Mouse (Mus musculus) hindbrain, embryonic 16.5 days (tissue): ENCODE measurements around the gene Ugt1a5. TPM values are rescaled to one million over a fixed set of nuclear protein-coding genes. Genes with fewer than 3 reads are reported as not detected.

ENCODE experiments used
- ATAC-seq: fragments of 200-750 bp; cut with Nextera tagmentation; 2 replicates; pipeline ENCODE4 v1.8.0; 2017; ENCODE audit warnings: moderate TSS enrichment, moderate library complexity
- H3K27ac ChIP-seq: fragments of 300-500 bp; sonication (generic); 2 replicates; pipeline ENCODE4 v1.5.1; 2014; ENCODE audit warnings: low read depth, mild to moderate bottlenecking, control low read depth, low read length, moderate library complexity
- H3K27me3 ChIP-seq: fragments of 300-500 bp; sonication (generic); replicated peaks from 2 replicates; pipeline ENCODE4 v1.6.1; 2014; ENCODE audit warnings: low read length; ENCODE audit not compliant: control insufficient read depth, insufficient read depth
- H3K36me3 ChIP-seq: fragments of 300-500 bp; sonication (generic); 2 replicates; pipeline ENCODE4 v1.6.1; 2014; ENCODE audit warnings: mild to moderate bottlenecking, low read length, moderate library complexity, mixed read lengths; ENCODE audit not compliant: control insufficient read depth, insufficient read depth
- H3K4me1 ChIP-seq: fragments of 300-500 bp; sonication (generic); 2 replicates; pipeline ENCODE4 v1.6.1; 2014; ENCODE audit warnings: low read depth, low read length; ENCODE audit not compliant: control insufficient read depth, insufficient read depth
- H3K4me2 ChIP-seq: fragments of 300-500 bp; sonication (generic); 2 replicates; pipeline ENCODE4 v1.6.1; 2014; ENCODE audit warnings: mild to moderate bottlenecking, low read length, control low read depth, moderate library complexity
- H3K4me3 ChIP-seq: fragments of 300-500 bp; sonication (generic); 2 replicates; pipeline ENCODE4 v1.5.1; 2014; ENCODE audit warnings: mild to moderate bottlenecking, low read length, control low read depth, moderate library complexity
- H3K9ac ChIP-seq: fragments of 300-500 bp; sonication (generic); 2 replicates; pipeline ENCODE4 v1.6.1; 2014; ENCODE audit warnings: low read depth, mild to moderate bottlenecking, control low read depth, low read length, moderate library complexity
- H3K9me3 ChIP-seq: fragments of 300-500 bp; sonication (generic); 2 replicates; pipeline ENCODE4 v1.6.1; 2014; ENCODE audit warnings: mild to moderate bottlenecking, low read length, moderate library complexity; ENCODE audit not compliant: control insufficient read depth
- WGBS: fragments of 180-500 bp; shearing (Covaris S2); extraction: QIAGEN DNeasy Blood & Tissue Kit; methylation state at CpG from one replicate; pipeline ENCODE4 v1.1.7; 2014; 5-methylcytosine and 5-hydroxymethylcytosine counted together
- polyA plus RNA-seq: library from polyadenylated mRNA; unstranded; fragments of >200 nt; fragmentation: Nextera tagmentation; extraction: Ambion mirVana; gene quantifications from 2 replicates; pipeline ENCODE4 v1.2.1, GENCODE M21; 2015

The Ugt1a5 gene
- polyA plus RNA-seq, 1 experiment from 2014 or later, result not detected

DNA sequence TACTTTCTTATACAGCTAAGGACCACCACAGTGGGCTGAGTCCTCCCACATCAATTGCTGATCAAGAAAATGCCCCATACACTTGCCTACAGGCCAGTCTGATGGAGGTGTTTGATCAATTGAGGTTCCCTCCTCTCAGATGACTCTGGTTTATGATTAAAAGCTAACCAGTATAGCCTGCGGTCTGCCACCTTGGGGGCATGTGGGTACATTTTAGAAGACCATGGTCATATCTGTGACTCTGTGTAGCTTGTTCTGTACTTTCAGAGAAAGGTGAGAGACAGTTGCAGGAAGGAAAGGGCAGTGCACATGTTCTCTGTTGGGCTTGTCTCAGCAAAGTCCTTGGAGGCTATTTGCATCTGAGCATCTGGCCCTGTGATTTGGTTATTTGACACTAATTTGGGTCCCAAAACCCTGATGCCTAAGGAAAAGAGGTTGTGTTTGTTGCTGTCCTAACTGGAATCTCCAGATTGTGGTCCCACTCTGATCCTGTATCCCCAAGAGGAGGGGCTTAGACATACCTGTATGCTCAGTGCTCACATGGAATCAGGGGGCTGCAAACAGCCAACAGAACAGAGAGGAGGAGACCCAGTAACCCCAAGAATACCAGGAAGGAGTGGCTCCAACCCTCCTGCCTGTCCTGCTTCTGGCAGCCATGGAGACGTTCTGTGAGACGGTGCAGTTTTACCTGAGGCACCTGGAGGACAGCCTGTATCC lies 67.0 kb downstream of the Ugt1a5 start:
- Histone ChIP-seq H3K4me1 (no peaks in the 10 kb centered on the region), H3K4me3 (no peak overlapping the region), H3K36me3 (no peaks in the 10 kb centered on the region), H3K9ac (no peak overlapping the region), H3K9me3 (peaks cover 97% of the 10 kb centered on the region), H3K27ac (no peak overlapping the region), H3K27me3 (no peaks in the 10 kb centered on the region), H3K4me2 (no peak overlapping the region)
- WGBS, result 53% methylated on average over 3 of the region's 3 CpGs
- no peak for ATAC-seq

- Histone ChIP-seq H3K4me1 (no peaks in the 10 kb centered on the region), H3K27ac (no peak overlapping the region), H3K9ac (no peak overlapping the region), H3K4me2 (no peak overlapping the region), H3K27me3 (no peaks in the 10 kb centered on the region), H3K9me3 (peaks cover 97% of the 10 kb centered on the region), H3K4me3 (no peak overlapping the region), H3K36me3 (no peaks in the 10 kb centered on the region)
- no peak for ATAC-seq
- WGBS, result 70% methylated on average over 14 of the region's 14 CpGs
Observed at GRCm38 (mm10) chr1:88233421-88234247, 67.8 kb downstream of the Ugt1a5 start.

GRCm38 (mm10) chr1:88234248-88234610 lies 68.4 kb downstream of the Ugt1a5 start:
- ATAC-seq, result no peak
- 65% methylated on average over 4 of the region's 4 CpGs for WGBS

DNA sequence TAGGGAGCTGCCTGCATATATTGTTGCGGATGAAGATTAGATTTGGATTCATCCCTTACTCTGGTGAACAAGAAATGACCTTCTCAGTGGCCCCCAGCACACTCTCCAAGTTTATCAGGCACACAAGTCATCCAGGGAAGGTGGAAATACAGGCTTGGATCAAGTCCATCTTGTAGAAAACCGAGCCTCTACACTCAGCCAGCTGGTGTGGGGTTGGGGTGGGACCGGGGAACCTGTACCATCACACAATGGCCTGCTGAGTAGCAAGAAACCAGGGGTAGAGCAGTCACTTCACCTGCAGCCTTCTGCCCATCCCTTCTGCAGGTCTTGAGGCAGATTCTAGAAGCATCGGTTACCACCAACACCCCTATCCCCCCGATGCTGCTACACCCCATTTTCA lies 68.8 kb downstream of the Ugt1a5 start:
- ATAC-seq, result no peak
- WGBS, result 42% methylated on average over 5 of the region's 5 CpGs
- H3K4me3 ChIP-seq, result no peak overlapping the region

More at GRCm38 (mm10) chr1:88234248-88234610, 68.4 kb downstream of the Ugt1a5 start:
- no peak overlapping the region for H3K27ac ChIP-seq
- H3K4me1 ChIP-seq, result no peaks in the 10 kb centered on the region
- H3K4me3 ChIP-seq, result no peak overlapping the region
- no peaks in the 10 kb centered on the region for H3K36me3 ChIP-seq
- H3K4me2 ChIP-seq, result no peak overlapping the region
- H3K9ac ChIP-seq, result no peak overlapping the region
- H3K27me3 ChIP-seq, result no peaks in the 10 kb centered on the region
- H3K9me3 ChIP-seq, result peaks cover 97% of the 10 kb centered on the region

DNA sequence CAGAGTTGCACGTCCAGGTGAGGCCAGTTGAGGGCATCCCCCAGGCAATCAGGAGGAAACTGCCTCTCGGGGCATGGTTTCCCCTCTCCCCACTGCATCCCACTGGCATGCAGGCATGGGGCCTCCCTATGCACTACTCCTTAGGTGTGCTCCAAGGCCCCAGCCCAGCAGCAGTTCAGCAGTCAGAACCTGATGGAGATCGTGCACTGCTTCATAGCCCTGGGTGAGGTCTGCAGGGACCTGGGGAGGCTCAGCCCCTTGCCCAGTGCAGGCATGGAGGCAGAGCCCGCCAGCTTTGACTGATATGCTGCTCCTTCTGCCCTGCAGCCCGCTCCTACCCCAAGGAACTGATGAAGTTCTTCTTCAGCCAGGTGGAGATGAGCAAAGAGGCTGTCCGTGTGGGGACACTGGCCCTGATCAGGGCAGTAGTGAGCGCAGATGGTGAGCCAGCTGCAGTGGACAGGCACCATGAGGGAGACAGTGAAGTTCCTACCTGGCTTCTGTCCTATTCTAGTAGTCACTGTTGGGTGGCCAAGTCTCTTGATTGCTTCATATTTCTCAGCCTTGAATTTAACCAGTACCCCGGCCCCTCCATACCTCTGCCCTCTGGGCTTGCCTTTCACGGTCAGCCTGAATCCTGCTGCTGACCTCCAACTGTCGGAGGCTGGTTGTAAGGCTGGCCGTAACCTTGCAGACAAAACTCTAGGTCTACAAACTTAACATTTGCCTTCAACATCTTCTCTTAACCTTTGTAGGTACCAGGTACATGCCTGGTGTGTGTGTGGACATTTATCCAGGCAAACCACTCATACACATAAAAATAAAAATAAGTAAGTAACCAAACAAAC lies 69.5 kb downstream of the Ugt1a5 start:
- 0 out of 2 replicates have a peak, but pooled peaks have one; percentile 12 for ATAC-seq
- Histone ChIP-seq H3K4me1 (no peaks in the 10 kb centered on the region), H3K27ac (no peak overlapping the region), H3K4me2 (no peak overlapping the region), H3K9me3 (peaks cover 98% of the 10 kb centered on the region), H3K27me3 (no peaks in the 10 kb centered on the region), H3K9ac (no peak overlapping the region), H3K4me3 (no peak overlapping the region), H3K36me3 (no peaks in the 10 kb centered on the region)
- WGBS, result 67% methylated on average over 11 of the region's 11 CpGs

More for the DNA sequence above, 68.8 kb downstream of the Ugt1a5 start:
- H3K9me3 ChIP-seq, result peaks cover 98% of the 10 kb centered on the region
- no peaks in the 10 kb centered on the region for H3K27me3 ChIP-seq
- H3K9ac ChIP-seq, result no peak overlapping the region
- H3K4me1 ChIP-seq, result no peaks in the 10 kb centered on the region
- H3K27ac ChIP-seq, result no peak overlapping the region
- no peaks in the 10 kb centered on the region for H3K36me3 ChIP-seq
- H3K4me2 ChIP-seq, result no peak overlapping the region

DNA sequence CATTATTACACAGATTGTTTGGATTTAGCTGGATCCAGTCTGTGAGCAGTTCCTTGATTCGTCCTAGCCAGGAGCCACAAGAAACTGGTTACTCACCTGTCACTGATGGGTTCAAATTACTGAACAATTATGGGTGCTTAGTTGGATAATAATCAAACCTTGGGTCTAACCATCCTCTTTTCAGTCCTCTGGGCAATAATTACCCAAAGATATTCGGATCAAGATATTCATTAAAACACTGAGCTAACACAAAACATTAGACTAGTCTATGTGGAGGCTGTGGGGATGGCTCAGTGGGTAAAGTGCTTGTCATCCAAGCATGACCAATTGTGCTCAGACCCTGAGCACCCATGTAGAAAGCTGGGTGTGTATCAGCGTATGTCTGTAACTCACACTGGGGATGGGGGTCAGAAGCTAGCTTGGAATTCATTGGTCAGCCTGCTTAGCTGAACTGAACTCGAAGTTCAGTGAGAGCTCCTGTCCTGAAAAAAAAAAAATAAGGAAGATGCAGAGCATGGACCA lies 70.1 kb downstream of the Ugt1a5 start:
- no peak for ATAC-seq
- no peak overlapping the region for H3K4me2 ChIP-seq
- no peaks in the 10 kb centered on the region for H3K27me3 ChIP-seq
- peaks cover 98% of the 10 kb centered on the region for H3K9me3 ChIP-seq
- no peak overlapping the region for H3K27ac ChIP-seq
- H3K4me3 ChIP-seq, result no peak overlapping the region
- no peaks in the 10 kb centered on the region for H3K36me3 ChIP-seq
- H3K4me1 ChIP-seq, result no peaks in the 10 kb centered on the region
- WGBS, result 61% methylated on average over 4 of the region's 4 CpGs
- no peak overlapping the region for H3K9ac ChIP-seq

GRCm38 (mm10) chr1:88237311-88237710 lies 71.5 kb downstream of the Ugt1a5 start:
- no peaks in the 10 kb centered on the region for H3K36me3 ChIP-seq
- ATAC-seq, result no peak
- 77% methylated on average over 5 of the region's 5 CpGs for WGBS

DNA sequence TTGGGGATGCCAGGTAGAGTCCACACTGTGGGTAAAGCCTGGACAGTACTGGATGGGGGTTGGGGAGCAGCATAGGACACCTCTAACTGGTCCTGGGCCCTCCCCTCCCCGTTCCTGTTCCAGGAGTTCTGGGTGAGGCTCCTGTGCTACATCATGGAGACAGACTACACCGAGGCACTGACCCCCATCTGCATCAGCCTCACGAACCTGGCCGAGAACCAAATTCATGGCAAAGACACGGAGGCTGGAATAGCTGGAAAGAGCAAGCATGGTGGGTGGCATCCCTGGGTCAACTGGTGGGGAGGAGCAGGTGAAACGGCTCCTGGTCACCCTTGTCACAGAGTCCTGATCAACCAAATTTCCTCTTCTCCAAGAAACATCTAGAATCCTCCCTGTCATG lies 73.0 kb downstream of the Ugt1a5 start:
- WGBS, result 81% methylated on average over 6 of the region's 6 CpGs
- peaks cover 92% of the 10 kb centered on the region for H3K9me3 ChIP-seq
- 0 out of 2 replicates have a peak, but pooled peaks have one; percentile 5 for ATAC-seq
- no peaks in the 10 kb centered on the region for H3K4me1 ChIP-seq
- H3K27me3 ChIP-seq, result no peaks in the 10 kb centered on the region
- H3K4me2 ChIP-seq, result no peak overlapping the region
- H3K27ac ChIP-seq, result no peak overlapping the region
- H3K4me3 ChIP-seq, result no peak overlapping the region
- no peaks in the 10 kb centered on the region for H3K36me3 ChIP-seq
- H3K9ac ChIP-seq, result no peak overlapping the region

More at GRCm38 (mm10) chr1:88237311-88237710, 71.5 kb downstream of the Ugt1a5 start:
- Histone ChIP-seq H3K9ac (no peak overlapping the region), H3K4me1 (no peaks in the 10 kb centered on the region), H3K9me3 (peaks cover 95% of the 10 kb centered on the region), H3K27me3 (no peaks in the 10 kb centered on the region), H3K4me2 (no peak overlapping the region), H3K27ac (no peak overlapping the region), H3K4me3 (no peak overlapping the region)
